In the genomic region with DNA sequence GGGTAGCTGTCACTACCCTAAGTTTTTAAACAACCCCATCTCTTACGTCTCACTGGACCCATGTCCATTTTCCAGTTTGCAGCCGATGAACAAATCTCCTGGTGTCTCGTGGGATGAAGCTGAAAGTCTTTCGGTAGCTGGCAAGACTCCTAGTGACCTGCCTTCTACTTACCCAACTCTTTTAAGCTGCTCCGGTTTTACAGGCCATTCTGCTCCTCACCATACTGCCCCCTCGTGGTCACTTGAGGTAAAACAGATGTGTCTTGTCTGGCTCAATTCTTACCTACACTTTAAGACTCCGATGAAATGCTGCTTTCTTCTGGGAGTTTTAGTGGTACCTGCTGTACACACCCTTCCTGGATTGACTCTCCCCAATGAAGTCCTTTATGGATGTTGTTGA, we compare ENCODE assay signal across 9 mouse cellular contexts. TPM values are rescaled to one million over a fixed set of nuclear protein-coding genes. Genes with fewer than 3 reads are reported as not detected.
DNase-seq lines count a peak whose midpoint lies in the region; ATAC-seq lines count a peak whose summit lies in the region.
"Had no signal": no experiment of that assay in that cellular context is flagged by ENCODE, and none has a peak within 500 bp of the region (broad histone marks: within the 10 kb centered on the region; RNA-seq: fewer than 3 reads in every experiment).

No protein-coding gene starts in this region.

- no peaks in the 10 kb centered on the region for H3K4me1 ChIP-seq in forebrain, embryonic 14.5 days (ENCODE audit: control insufficient read depth, insufficient read depth, low read length)
- no peaks in the 10 kb centered on the region for H3K4me1 ChIP-seq in forebrain, embryonic 13.5 days
- no peaks in the 10 kb centered on the region for H3K4me1 ChIP-seq in forebrain, embryonic 15.5 days
- H3K4me1 ChIP-seq: lung, embryonic 15.5 days had no signal

- no peak overlapping the region for H3K4me2 ChIP-seq in forebrain, embryonic 14.5 days (ENCODE audit: low read length)
- H3K4me2 ChIP-seq in forebrain, embryonic 13.5 days = no peak overlapping the region
- no peak overlapping the region for H3K4me2 ChIP-seq in forebrain, embryonic 15.5 days (replicated peaks)
- H3K4me2 ChIP-seq: lung, embryonic 15.5 days had no signal

- no peak overlapping the region for H3K27ac ChIP-seq in forebrain, embryonic 14.5 days (ENCODE audit: low read depth, low read length)
- H3K27ac ChIP-seq in forebrain, embryonic 13.5 days = no peak overlapping the region
- H3K27ac ChIP-seq in forebrain, embryonic 15.5 days (replicated peaks) = no peak overlapping the region
- H3K27ac ChIP-seq: lung, embryonic 15.5 days had no signal

- DNase-seq in forebrain, embryonic 14.5 days (ENCODE audit: low spot score) = peak; percentile 75
- peak; percentile 85 for DNase-seq in ES-CJ7 (ENCODE audit: low read depth, low spot score)
- peak; percentile 63 for DNase-seq in c-Kit-positive CD71-positive TER-119-negative erythroid progenitor cells, embryonic 14.5 days (ENCODE audit: low read depth)
- peak; percentile 18 to 58 for DNase-seq in layer of hippocampus, adult 8-10 months (ENCODE audit: low spot score in 2 of 2)
- peak; percentile 30 to 72 for DNase-seq in lung, postnatal 4 days
- DNase-seq in spleen, postnatal 36 days (ENCODE audit: low spot score in 2 of 2) = peak; percentile 35 to 52

- H3K27me3 ChIP-seq in forebrain, embryonic 14.5 days (replicated peaks; ENCODE audit: control insufficient read depth, insufficient read depth, low read length) = no peaks in the 10 kb centered on the region
- H3K27me3 ChIP-seq in forebrain, embryonic 13.5 days = no peaks in the 10 kb centered on the region
- H3K27me3 ChIP-seq in forebrain, embryonic 15.5 days = no peaks in the 10 kb centered on the region
- H3K27me3 ChIP-seq: lung, embryonic 15.5 days had no signal

- WGBS in forebrain, embryonic 14.5 days = 31% methylated on average over 7 of the region's 7 CpGs
- WGBS in forebrain, embryonic 13.5 days = 31% methylated on average over 7 of the region's 7 CpGs
- 34% methylated on average over 7 of the region's 7 CpGs for WGBS in forebrain, embryonic 15.5 days

- H3K4me3 ChIP-seq in forebrain, embryonic 14.5 days (ENCODE audit: low read depth, low read length) = no peak overlapping the region
- H3K4me3 ChIP-seq in forebrain, embryonic 13.5 days = no peak overlapping the region
- H3K4me3 ChIP-seq in forebrain, embryonic 15.5 days = no peak overlapping the region
- H3K4me3 ChIP-seq: lung, embryonic 15.5 days had no signal

- H3K9me3 ChIP-seq in forebrain, embryonic 14.5 days (replicated peaks; ENCODE audit: control insufficient read depth, low read length) = no peaks in the 10 kb centered on the region
- H3K9me3 ChIP-seq in forebrain, embryonic 13.5 days (replicated peaks) = no peaks in the 10 kb centered on the region
- H3K9me3 ChIP-seq in forebrain, embryonic 15.5 days = no peaks in the 10 kb centered on the region
- H3K9me3 ChIP-seq: lung, embryonic 15.5 days had no signal

- no peak for ATAC-seq in forebrain, embryonic 14.5 days
- ATAC-seq in forebrain, embryonic 13.5 days = no peak
- ATAC-seq in forebrain, embryonic 15.5 days (replicated peaks) = 0 out of 2 replicates have a peak, but pooled peaks have one; percentile 29

- no peak overlapping the region for H3K9ac ChIP-seq in forebrain, embryonic 14.5 days (ENCODE audit: low read length)
- H3K9ac ChIP-seq in forebrain, embryonic 13.5 days = no peak overlapping the region
- no peak overlapping the region for H3K9ac ChIP-seq in forebrain, embryonic 15.5 days (replicated peaks)
- H3K9ac ChIP-seq: lung, embryonic 15.5 days had no signal

- no peaks in the 10 kb centered on the region for H3K36me3 ChIP-seq in forebrain, embryonic 14.5 days (ENCODE audit: control insufficient read depth, insufficient read depth, low read length)
- H3K36me3 ChIP-seq in forebrain, embryonic 13.5 days (ENCODE audit: poor library complexity, severe bottlenecking) = no peaks in the 10 kb centered on the region
- no peaks in the 10 kb centered on the region for H3K36me3 ChIP-seq in forebrain, embryonic 15.5 days
- H3K36me3 ChIP-seq: lung, embryonic 15.5 days had no signal

RNA-seq across cellular contexts. Expression of a gene that starts 18.2 kb away (rescaled TPM):
- 15.0 and 15.4 TPM in 2 replicates for polyA plus RNA-seq in forebrain, embryonic 14.5 days (2014; fragmentation: Nextera tagmentation; extraction: Ambion mirVana)
- polyA plus RNA-seq in forebrain, embryonic 13.5 days (2015; fragmentation: Nextera tagmentation; extraction: Ambion mirVana) = 11.3 and 11.5 TPM in 2 replicates
- polyA plus RNA-seq in forebrain, embryonic 15.5 days (2015; fragmentation: Nextera tagmentation; extraction: Ambion mirVana) = 16.4 and 17.3 TPM in 2 replicates
- 10 to 100 TPM; 33.6 to 38.5 (median 35.7) TPM for total RNA-seq in layer of hippocampus, adult 8-10 months (2022)
